Mouse (Mus musculus): ENCODE measurements around the gene Astn2.

Gene Astn2

GRCm38 (mm10) chr4:65565493-65565892, 838.9 kb downstream of the Astn2 start:
- DNase-seq (ENCODE audit: low read depth, low spot score), result no peak

- DNase-seq (ENCODE audit: low read depth, low spot score), result no peak
Measured at GRCm38 (mm10) chr4:65548561-65548960, 855.9 kb downstream of the Astn2 start.

GRCm38 (mm10) chr4:65545582-65545981, 858.8 kb downstream of the Astn2 start:
- DNase-seq (ENCODE audit: low read depth, low spot score), result no peak

GRCm38 (mm10) chr4:65532071-65532736, 872.2 kb downstream of the Astn2 start:
- no peak for DNase-seq (ENCODE audit: low read depth, low spot score)

- no peak for DNase-seq (ENCODE audit: low read depth, low spot score)
Measured at GRCm38 (mm10) chr4:65531621-65532020, 872.8 kb downstream of the Astn2 start.

- no peak for DNase-seq (ENCODE audit: low read depth, low spot score)
Measured at GRCm38 (mm10) chr4:65530901-65531300, 873.5 kb downstream of the Astn2 start.

GRCm38 (mm10) chr4:65508101-65508500, 896.3 kb downstream of the Astn2 start:
- DNase-seq (ENCODE audit: low read depth, low spot score), result no peak

GRCm38 (mm10) chr4:65506870-65507269, 897.5 kb downstream of the Astn2 start:
- DNase-seq (ENCODE audit: low read depth, low spot score), result no peak

- DNase-seq (ENCODE audit: low read depth, low spot score), result no peak
Measured at GRCm38 (mm10) chr4:65496463-65496834, 908.0 kb downstream of the Astn2 start.

- no peak for DNase-seq (ENCODE audit: low read depth, low spot score)
Measured at GRCm38 (mm10) chr4:65495705-65496462, 908.5 kb downstream of the Astn2 start.

GRCm38 (mm10) chr4:65491541-65491940, 912.9 kb downstream of the Astn2 start:
- no peak for DNase-seq (ENCODE audit: low read depth, low spot score)

GRCm38 (mm10) chr4:65489711-65490110, 914.7 kb downstream of the Astn2 start:
- no peak for DNase-seq (ENCODE audit: low read depth, low spot score)

- DNase-seq (ENCODE audit: low read depth, low spot score), result no peak
Measured at GRCm38 (mm10) chr4:65481632-65482031, 922.8 kb downstream of the Astn2 start.

- no peak for DNase-seq (ENCODE audit: low read depth, low spot score)
Measured at GRCm38 (mm10) chr4:65477106-65477505, 927.3 kb downstream of the Astn2 start.

GRCm38 (mm10) chr4:65475925-65476560, 928.4 kb downstream of the Astn2 start:
- DNase-seq (ENCODE audit: low read depth, low spot score), result no peak

GRCm38 (mm10) chr4:65473141-65473540, 931.3 kb downstream of the Astn2 start:
- no peak for DNase-seq (ENCODE audit: low read depth, low spot score)

GRCm38 (mm10) chr4:65449171-65449570, 955.2 kb downstream of the Astn2 start:
- no peak for DNase-seq (ENCODE audit: low read depth, low spot score)

GRCm38 (mm10) chr4:65441746-65442145, 962.7 kb downstream of the Astn2 start:
- no peak for DNase-seq (ENCODE audit: low read depth, low spot score)

GRCm38 (mm10) chr4:65430804-65431203, 973.6 kb downstream of the Astn2 start:
- DNase-seq (ENCODE audit: low read depth, low spot score), result no peak

- DNase-seq (ENCODE audit: low read depth, low spot score), result no peak
Measured at GRCm38 (mm10) chr4:65427480-65427879, 976.9 kb downstream of the Astn2 start.

- DNase-seq (ENCODE audit: low read depth, low spot score), result no peak
Measured at GRCm38 (mm10) chr4:65426437-65426836, 978.0 kb downstream of the Astn2 start.

- DNase-seq (ENCODE audit: low read depth, low spot score), result no peak
Measured at GRCm38 (mm10) chr4:65423068-65423625, 981.3 kb downstream of the Astn2 start.
